Mouse (Mus musculus): Measurements from ENCODE around the gene Pdilt. TPM values are rescaled to one million over a fixed set of nuclear protein-coding genes. Genes with fewer than 3 reads are reported as not detected.
"Not testable (repeated sequence)": the region's sequence is repeated elsewhere in the genome, so short reads cannot be mapped to it uniquely, and the experiment has no call there.

Gene Pdilt
- 0.19 and 0.47 TPM in 2 replicates for polyA plus RNA-seq (2014; fragmentation: Nextera tagmentation; extraction: Ambion mirVana)

DNA sequence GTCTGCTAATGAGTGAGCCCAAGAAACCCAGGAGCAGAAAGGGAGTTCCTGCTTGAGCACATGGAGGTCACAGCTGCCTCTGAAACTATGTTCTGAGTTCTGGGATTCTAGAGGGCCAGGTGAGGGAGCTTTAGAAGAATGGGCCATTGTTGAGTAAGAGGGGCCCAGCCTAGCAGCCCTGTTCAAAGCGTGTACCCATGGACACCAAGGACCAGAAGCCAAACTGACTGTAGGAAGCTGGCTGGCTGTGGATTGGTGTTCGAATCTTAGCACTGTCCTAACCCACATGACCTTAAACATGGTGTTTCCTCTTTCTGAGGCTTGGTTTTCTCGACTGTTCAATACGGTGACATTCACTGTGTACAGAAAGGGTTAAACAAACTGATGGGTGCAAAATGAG lies at the start of gene Pdilt:
Pdilt (minus strand) TSS at position 101 of the 400 bp plus-strand sequence.
- H3K27me3 ChIP-seq (ENCODE audit: control insufficient read depth, insufficient read depth, low read length), result no peaks in the 10 kb centered on the region
- 85% methylated on average over 4 of the region's 4 CpGs for WGBS

DNA sequence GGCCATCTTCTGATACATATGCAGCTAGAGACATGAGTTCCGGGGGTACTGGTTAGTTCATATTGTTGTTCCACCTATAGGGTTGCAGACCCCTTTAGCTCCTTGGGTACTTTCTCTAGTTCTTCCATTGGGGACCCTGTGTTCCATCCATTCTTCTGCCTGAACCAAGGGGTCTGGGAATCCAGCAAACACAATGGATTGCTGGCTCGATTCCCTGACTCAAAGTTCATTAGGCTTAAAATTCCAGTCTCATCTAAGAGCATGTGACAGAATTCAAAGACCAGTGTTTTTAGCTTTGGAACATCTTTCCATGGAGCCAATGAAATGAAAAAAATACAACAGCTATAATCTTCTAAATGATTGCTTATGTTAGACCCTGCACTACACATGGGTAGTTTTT lies 39.2 kb upstream of the Pdilt start:
- not testable (repeated sequence) for ATAC-seq (ENCODE audit: low read depth); H3K27ac ChIP-seq (ENCODE audit: low read depth, low read length); H3K4me2 ChIP-seq (ENCODE audit: low read depth, low read length); H3K4me1 ChIP-seq (ENCODE audit: control insufficient read depth, insufficient read depth, low read length); H3K27me3 ChIP-seq (ENCODE audit: control insufficient read depth, insufficient read depth, low read length); H3K9me3 ChIP-seq (ENCODE audit: control insufficient read depth, low read length); H3K4me3 ChIP-seq (ENCODE audit: low read depth, low read length); H3K36me3 ChIP-seq (ENCODE audit: control insufficient read depth, insufficient read depth, low read length); H3K9ac ChIP-seq (replicated peaks; ENCODE audit: low read depth, low read length)
- 90% methylated on average over 2 of the region's 2 CpGs for WGBS

More for the DNA sequence above, at the start of gene Pdilt:
- H3K4me1 ChIP-seq (ENCODE audit: control insufficient read depth, insufficient read depth, low read length), result no peaks in the 10 kb centered on the region
- H3K27ac ChIP-seq (ENCODE audit: low read depth, low read length), result no peak within 1 kb of the TSS
- no peak within 1 kb of the TSS for H3K9ac ChIP-seq (replicated peaks; ENCODE audit: low read depth, low read length)
- no peak for ATAC-seq (ENCODE audit: low read depth)
- H3K36me3 ChIP-seq (ENCODE audit: control insufficient read depth, insufficient read depth, low read length), result no peaks in the 10 kb centered on the region
- no peak within 1 kb of the TSS for H3K4me3 ChIP-seq (ENCODE audit: low read depth, low read length)
- H3K9me3 ChIP-seq (ENCODE audit: control insufficient read depth, low read length), result no peaks in the 10 kb centered on the region
- H3K4me2 ChIP-seq (ENCODE audit: low read depth, low read length), result no peak within 1 kb of the TSS

DNA sequence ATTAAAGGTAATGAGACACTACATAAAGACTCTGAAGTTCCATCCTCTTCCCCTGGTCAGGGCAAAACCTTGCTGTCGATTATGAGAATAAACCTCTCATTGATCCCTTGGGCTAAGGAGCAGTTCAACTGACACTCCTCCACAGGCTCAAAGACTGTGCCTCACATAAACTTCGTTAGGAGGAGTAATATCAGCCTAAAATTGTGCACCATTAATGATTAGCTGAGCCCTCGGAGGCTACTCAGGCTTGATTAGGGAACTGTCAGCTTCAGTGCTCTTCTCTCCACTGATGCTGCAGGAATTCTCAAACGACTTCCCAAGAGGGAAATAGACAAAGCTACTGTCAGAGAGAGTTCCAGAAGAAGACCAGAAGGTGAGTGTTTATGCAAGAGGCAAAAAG lies 38.2 kb upstream of the Pdilt start:
- no peak overlapping the region for H3K27ac ChIP-seq (ENCODE audit: low read depth, low read length)
- no peaks in the 10 kb centered on the region for H3K36me3 ChIP-seq (ENCODE audit: control insufficient read depth, insufficient read depth, low read length)
- no peak overlapping the region for H3K9ac ChIP-seq (replicated peaks; ENCODE audit: low read depth, low read length)
- H3K4me3 ChIP-seq (ENCODE audit: low read depth, low read length), result no peak overlapping the region
- H3K27me3 ChIP-seq (ENCODE audit: control insufficient read depth, insufficient read depth, low read length), result no peaks in the 10 kb centered on the region
- no peaks in the 10 kb centered on the region for H3K9me3 ChIP-seq (ENCODE audit: control insufficient read depth, low read length)
- WGBS, result 57% methylated on average over 4 of the region's 4 CpGs
- ATAC-seq (ENCODE audit: low read depth), result no peak
- no peak overlapping the region for H3K4me2 ChIP-seq (ENCODE audit: low read depth, low read length)
- no peaks in the 10 kb centered on the region for H3K4me1 ChIP-seq (ENCODE audit: control insufficient read depth, insufficient read depth, low read length)

DNA sequence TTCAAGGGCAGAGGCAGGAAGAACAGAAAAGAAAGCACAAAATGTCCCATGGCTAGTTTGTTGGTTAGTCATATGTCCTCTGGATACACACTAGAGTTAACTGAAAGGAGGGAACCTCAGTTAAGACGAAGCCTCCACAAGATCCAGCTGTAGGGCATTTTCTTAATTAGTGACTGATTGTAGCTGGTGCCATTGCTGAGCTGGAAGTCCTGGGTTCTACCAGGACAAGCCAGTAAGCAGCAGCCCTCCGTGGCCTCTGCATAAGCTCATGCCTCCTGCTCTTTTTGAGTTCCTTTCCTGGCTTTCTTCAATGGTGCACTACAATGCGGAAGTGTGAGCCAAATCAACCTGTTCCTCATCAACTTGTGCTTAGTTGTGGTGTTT lies 37.2 kb upstream of the Pdilt start:
- no peaks in the 10 kb centered on the region for H3K9me3 ChIP-seq (ENCODE audit: control insufficient read depth, low read length)
- no peaks in the 10 kb centered on the region for H3K4me1 ChIP-seq (ENCODE audit: control insufficient read depth, insufficient read depth, low read length)
- ATAC-seq (ENCODE audit: low read depth), result no peak
- H3K36me3 ChIP-seq (ENCODE audit: control insufficient read depth, insufficient read depth, low read length), result no peaks in the 10 kb centered on the region
- H3K4me2 ChIP-seq (ENCODE audit: low read depth, low read length), result no peak overlapping the region
- no peak overlapping the region for H3K27ac ChIP-seq (ENCODE audit: low read depth, low read length)
- no peak overlapping the region for H3K9ac ChIP-seq (replicated peaks; ENCODE audit: low read depth, low read length)
- no peak overlapping the region for H3K4me3 ChIP-seq (ENCODE audit: low read depth, low read length)
- WGBS, result 83% methylated on average over 3 of the region's 3 CpGs
- H3K27me3 ChIP-seq (ENCODE audit: control insufficient read depth, insufficient read depth, low read length), result no peaks in the 10 kb centered on the region

DNA sequence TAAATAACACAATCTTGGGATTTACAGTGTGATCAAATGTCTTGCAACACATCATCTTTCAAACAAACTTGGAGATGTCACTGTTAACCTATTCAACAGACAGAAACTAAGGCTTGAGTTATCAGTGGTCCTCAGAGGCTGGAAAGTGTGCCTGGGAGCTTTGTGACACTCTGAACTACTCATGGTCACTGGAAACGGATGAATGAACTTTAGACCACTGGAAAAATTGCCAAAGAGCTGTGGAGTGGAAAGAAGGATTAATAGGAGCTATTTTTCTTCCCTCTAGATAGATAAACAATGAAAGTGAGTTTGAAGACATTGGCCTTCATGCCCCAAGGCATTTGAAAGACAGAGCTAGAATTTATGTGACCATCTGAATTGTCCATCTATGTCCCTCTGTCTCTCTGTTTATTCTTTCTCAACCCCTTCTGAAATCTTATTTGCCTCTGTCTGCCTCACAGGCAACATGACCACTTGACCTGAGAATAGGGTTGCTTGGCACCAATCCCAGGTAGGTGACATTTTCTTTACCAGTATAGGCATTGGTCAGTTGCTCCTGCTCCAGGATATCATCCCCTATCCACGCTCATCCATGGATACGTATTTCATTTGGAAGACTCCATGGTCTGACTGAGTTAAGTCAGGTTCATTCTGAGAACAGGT lies 36.6 kb upstream of the Pdilt start:
- Histone ChIP-seq H3K27me3 (ENCODE audit: control insufficient read depth, insufficient read depth, low read length) (no peaks in the 10 kb centered on the region), H3K4me1 (ENCODE audit: control insufficient read depth, insufficient read depth, low read length) (no peaks in the 10 kb centered on the region), H3K36me3 (ENCODE audit: control insufficient read depth, insufficient read depth, low read length) (no peaks in the 10 kb centered on the region), H3K4me2 (ENCODE audit: low read depth, low read length) (no peak overlapping the region), H3K9ac (replicated peaks; ENCODE audit: low read depth, low read length) (no peak overlapping the region), H3K27ac (ENCODE audit: low read depth, low read length) (no peak overlapping the region), H3K4me3 (ENCODE audit: low read depth, low read length) (no peak overlapping the region), H3K9me3 (ENCODE audit: control insufficient read depth, low read length) (no peaks in the 10 kb centered on the region)
- no peak for ATAC-seq (ENCODE audit: low read depth)
- WGBS, result 71% methylated on average over 3 of the region's 3 CpGs

DNA sequence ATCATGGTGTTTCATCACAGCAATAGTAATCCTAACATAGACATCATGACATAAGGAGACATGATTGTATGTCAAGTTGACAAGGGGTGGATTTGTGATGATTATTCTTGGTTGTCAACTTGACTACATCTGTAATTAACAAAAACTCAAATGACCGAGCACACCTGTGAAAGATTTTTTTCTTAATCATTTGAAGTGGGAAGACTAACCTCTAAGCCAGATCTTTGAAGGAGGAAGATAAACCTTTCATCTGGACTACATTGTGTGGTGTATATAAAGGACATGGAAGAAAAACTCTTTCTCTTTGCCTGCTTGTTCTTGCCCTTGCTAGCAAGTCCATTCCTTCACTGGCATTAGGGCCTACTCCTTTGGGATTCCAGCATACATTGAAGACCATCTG lies 30.8 kb upstream of the Pdilt start, which contains the start of gene Acsm2:
Acsm2 (plus strand) TSS at position 301 of the 400 bp plus-strand sequence.
- H3K9ac ChIP-seq (replicated peaks; ENCODE audit: low read depth, low read length), result no peak within 1 kb of the TSS
- no peak within 1 kb of the TSS for H3K4me3 ChIP-seq (ENCODE audit: low read depth, low read length)
- H3K36me3 ChIP-seq (ENCODE audit: control insufficient read depth, insufficient read depth, low read length), result no peaks in the 10 kb centered on the region
- no peak within 1 kb of the TSS for H3K4me2 ChIP-seq (ENCODE audit: low read depth, low read length)
- H3K9me3 ChIP-seq (ENCODE audit: control insufficient read depth, low read length), result no peaks in the 10 kb centered on the region
- no peak for ATAC-seq (ENCODE audit: low read depth)
- H3K27me3 ChIP-seq (ENCODE audit: control insufficient read depth, insufficient read depth, low read length), result no peaks in the 10 kb centered on the region
- no peaks in the 10 kb centered on the region for H3K4me1 ChIP-seq (ENCODE audit: control insufficient read depth, insufficient read depth, low read length)
- 95% methylated on average over 1 of the region's 1 CpGs for WGBS
- H3K27ac ChIP-seq (ENCODE audit: low read depth, low read length), result no peak within 1 kb of the TSS

DNA sequence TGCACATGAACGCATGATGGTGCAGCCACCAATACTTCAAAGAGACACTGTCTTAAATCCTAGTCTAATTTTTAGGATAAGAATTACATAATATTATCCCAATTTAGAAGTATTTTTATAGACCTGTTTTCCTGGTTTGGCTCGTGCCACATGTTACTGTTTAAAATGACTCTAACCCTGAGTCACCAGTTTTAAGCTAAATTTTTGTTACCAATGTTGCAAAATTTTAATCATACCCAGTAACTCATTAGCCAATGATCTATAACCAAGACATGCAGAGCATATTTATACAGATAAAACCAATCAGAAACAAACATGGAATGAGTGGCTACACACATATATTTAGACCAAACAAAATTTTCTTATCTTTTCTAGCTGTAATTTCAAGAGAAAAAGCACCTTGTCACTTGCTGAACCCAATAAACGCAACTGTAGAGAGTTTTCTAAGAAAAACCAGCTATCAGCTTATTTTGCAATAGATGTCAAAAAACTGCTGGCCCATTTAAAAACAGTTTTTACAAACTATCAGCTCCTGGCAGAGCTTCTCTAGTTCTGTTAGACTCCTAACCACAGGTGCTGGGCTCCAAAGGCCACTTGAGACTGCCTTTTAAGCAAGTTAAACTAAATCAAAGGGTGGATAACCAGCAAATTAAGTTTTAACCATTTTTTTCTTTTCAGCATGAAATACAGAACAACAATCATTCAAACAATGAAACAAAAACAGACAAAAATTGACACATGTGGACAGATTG lies 27.4 kb upstream of the Pdilt start:
- no peak for ATAC-seq (ENCODE audit: low read depth)
- no peak overlapping the region for H3K9ac ChIP-seq (replicated peaks; ENCODE audit: low read depth, low read length)
- no peaks in the 10 kb centered on the region for H3K4me1 ChIP-seq (ENCODE audit: control insufficient read depth, insufficient read depth, low read length)
- no peaks in the 10 kb centered on the region for H3K36me3 ChIP-seq (ENCODE audit: control insufficient read depth, insufficient read depth, low read length)
- no peaks in the 10 kb centered on the region for H3K9me3 ChIP-seq (ENCODE audit: control insufficient read depth, low read length)
- no peak overlapping the region for H3K4me3 ChIP-seq (ENCODE audit: low read depth, low read length)
- no peak overlapping the region for H3K27ac ChIP-seq (ENCODE audit: low read depth, low read length)
- no peaks in the 10 kb centered on the region for H3K27me3 ChIP-seq (ENCODE audit: control insufficient read depth, insufficient read depth, low read length)
- H3K4me2 ChIP-seq (ENCODE audit: low read depth, low read length), result no peak overlapping the region
- WGBS, result 92% methylated on average over 3 of the region's 3 CpGs

DNA sequence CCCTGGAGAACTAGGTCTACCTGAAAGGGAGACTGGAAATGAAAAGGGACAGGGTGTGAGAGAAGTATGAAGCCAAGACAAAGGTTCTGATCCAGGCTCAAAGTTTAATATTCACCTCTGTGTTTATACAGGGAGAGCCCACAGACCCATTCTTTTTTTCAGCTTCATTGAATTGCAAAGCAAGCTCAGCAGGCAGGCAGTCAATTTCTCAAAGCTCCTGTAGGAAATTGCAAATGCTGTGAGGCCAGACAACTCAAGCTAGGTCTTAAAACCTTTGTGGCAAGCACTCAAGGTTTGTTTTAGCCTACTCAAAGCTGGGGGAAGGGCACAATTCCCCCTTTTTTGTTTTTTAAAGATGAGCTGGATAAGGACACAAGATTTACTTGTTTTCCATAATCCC lies 22.3 kb upstream of the Pdilt start:
- H3K36me3 ChIP-seq (ENCODE audit: control insufficient read depth, insufficient read depth, low read length), result no peaks in the 10 kb centered on the region
- ATAC-seq (ENCODE audit: low read depth), result no peak
- no peaks in the 10 kb centered on the region for H3K9me3 ChIP-seq (ENCODE audit: control insufficient read depth, low read length)
- H3K4me1 ChIP-seq (ENCODE audit: control insufficient read depth, insufficient read depth, low read length), result no peaks in the 10 kb centered on the region
- H3K9ac ChIP-seq (replicated peaks; ENCODE audit: low read depth, low read length), result no peak overlapping the region
- no peak overlapping the region for H3K4me2 ChIP-seq (ENCODE audit: low read depth, low read length)
- no peak overlapping the region for H3K27ac ChIP-seq (ENCODE audit: low read depth, low read length)
- no peak overlapping the region for H3K4me3 ChIP-seq (ENCODE audit: low read depth, low read length)
- no peaks in the 10 kb centered on the region for H3K27me3 ChIP-seq (ENCODE audit: control insufficient read depth, insufficient read depth, low read length)

DNA sequence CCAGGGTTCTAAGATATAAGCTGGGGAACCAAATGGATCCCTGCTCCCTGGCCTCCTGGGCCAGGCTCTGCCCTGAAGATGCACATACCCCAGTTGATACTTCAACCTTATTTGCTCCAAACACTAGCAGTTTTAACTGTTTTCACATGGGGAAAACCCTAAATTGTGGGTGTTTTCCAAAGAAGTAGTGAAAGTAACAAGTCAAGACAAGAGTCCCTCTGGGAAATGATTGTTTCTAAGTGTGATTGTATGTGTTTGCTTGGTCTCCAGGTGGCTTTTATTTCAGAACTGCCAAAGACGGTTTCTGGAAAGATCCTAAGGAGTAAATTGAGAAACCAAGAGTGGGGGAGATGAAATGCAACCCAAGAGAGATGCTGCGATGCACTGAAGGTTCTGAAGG lies 19.2 kb upstream of the Pdilt start:
- no peaks in the 10 kb centered on the region for H3K4me1 ChIP-seq (ENCODE audit: control insufficient read depth, insufficient read depth, low read length)
- 78% methylated on average over 2 of the region's 2 CpGs for WGBS
- no peak overlapping the region for H3K27ac ChIP-seq (ENCODE audit: low read depth, low read length)
- no peak for ATAC-seq (ENCODE audit: low read depth)
- no peaks in the 10 kb centered on the region for H3K36me3 ChIP-seq (ENCODE audit: control insufficient read depth, insufficient read depth, low read length)
- no peak overlapping the region for H3K4me3 ChIP-seq (ENCODE audit: low read depth, low read length)
- no peak overlapping the region for H3K9ac ChIP-seq (replicated peaks; ENCODE audit: low read depth, low read length)
- no peak overlapping the region for H3K4me2 ChIP-seq (ENCODE audit: low read depth, low read length)
- no peaks in the 10 kb centered on the region for H3K9me3 ChIP-seq (ENCODE audit: control insufficient read depth, low read length)
- H3K27me3 ChIP-seq (ENCODE audit: control insufficient read depth, insufficient read depth, low read length), result no peaks in the 10 kb centered on the region
